Mouse (Mus musculus) heart, adult 8-10 months (tissue): ENCODE measurements at regions not wholly inside any gene's neighbourhood (a gene's known extent, or its start where the extent isn't known, plus 50 kb on each side); places are given as distances from the start of the nearest gene placed in this dataset.
"Not testable (repeated sequence)": the region's sequence is repeated elsewhere in the genome, so short reads cannot be mapped to it uniquely, and the experiment has no call there.

Experiments used
- DNase-seq: peaks from one replicate; pipeline ENCODE4 v3.0.0; 2022; ENCODE audit warnings: low spot score

GRCm38 (mm10) chr10:120284785-120285184, 57.9 kb downstream of the Llph start:
- DNase-seq = no peak

DNA sequence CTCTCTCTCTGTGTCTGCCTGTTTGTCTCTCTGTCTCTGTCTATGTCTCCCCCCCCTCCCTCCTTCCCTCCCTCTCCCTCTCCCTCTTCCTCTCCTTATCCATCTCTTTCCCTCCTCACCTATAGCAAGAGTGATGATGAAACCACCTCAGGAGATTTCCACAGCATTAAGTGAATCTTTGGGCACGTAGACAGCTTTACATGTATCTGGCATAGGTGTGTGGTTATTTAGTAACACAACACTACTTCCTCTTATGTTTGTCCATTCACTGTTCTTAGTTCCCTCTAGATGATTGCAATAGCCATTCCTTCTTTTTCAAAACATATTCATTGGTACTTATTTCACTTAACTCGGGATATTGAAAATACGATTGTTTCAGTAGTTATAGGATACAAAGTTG, 65.0 kb downstream of the Llph start:
- no peak for DNase-seq

GRCm38 (mm10) chr10:120293381-120293780, 66.5 kb downstream of the Llph start:
- DNase-seq = not testable (repeated sequence)

GRCm38 (mm10) chr10:120294487-120294886, 67.6 kb downstream of the Llph start:
- no peak for DNase-seq

- no peak for DNase-seq
These were observed 70.4 kb downstream of the Llph start for GRCm38 (mm10) chr10:120297311-120297710.

GRCm38 (mm10) chr10:120298293-120298927, 71.5 kb downstream of the Llph start:
- no peak for DNase-seq

DNA sequence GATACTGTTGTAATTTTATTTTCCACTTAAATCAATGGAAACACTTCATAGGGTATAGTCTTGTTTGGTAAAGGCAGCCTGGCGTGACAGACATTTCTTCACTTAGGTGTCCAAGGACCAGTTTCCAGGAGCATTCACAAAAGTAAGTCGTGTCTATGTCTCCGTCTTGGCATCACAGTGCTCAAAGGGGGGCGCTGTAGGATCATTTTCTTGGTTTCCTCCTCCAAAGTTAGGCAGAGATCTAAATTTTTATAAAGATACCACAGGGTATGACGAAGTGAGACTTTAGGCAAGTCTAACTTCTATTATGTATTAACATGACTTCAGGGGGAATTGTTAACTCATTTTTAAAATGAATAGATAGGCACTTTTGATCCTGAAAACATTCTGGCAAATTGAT, 79.1 kb downstream of the Llph start:
- peak; percentile 25 for DNase-seq

GRCm38 (mm10) chr10:120308681-120309080, 81.8 kb downstream of the Llph start:
- DNase-seq = no peak
